Mouse (Mus musculus): ENCODE results near the gene Rnf111. TPM values are rescaled to one million over a fixed set of nuclear protein-coding genes. Genes with fewer than 3 reads are reported as not detected.
A peak's percentile ranks its signal among the peaks of the same experiment; 100 is the strongest.

Rnf111 gene
- total RNA-seq, 2 experiments from 2014 or later, result 34.3 to 35.8 TPM

DNA sequence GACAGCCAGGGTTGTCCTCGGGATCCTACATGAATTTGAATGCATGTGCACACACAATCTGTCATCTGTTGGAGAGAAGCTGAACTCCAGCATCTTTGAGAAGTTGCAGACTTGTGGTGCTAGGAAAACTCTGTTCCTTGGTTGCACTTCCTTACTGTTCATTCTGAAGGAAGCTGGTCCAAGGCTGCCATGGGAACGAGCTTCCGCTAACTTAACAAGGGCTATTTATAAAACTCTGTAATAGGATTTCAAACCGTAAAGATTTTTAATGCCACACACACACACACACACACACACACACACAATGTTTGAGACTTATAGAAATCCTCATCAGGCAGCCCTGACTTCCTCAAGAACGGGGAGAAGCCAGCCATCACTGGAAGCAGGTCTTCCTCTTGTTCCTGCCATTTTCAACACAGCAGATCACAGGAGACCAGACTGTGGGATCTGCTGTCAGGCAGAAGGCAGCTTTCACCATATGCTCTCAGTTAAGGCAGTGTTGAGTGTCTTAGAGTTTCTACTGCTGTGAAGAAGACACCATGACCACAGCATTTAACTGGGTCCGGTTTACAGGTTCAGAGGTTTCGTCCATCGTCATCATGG, 101.5 kb downstream of the Rnf111 start:
- DNase-seq (ENCODE audit: low spot score in 2 of 2), result no peak

- no peak for DNase-seq (ENCODE audit: low spot score in 2 of 2)
Observed at GRCm38 (mm10) chr9:70396083-70396482, 107.4 kb downstream of the Rnf111 start.

GRCm38 (mm10) chr9:70395617-70396016, 107.9 kb downstream of the Rnf111 start:
- peak in 1 of 2 experiments; percentile 27 for DNase-seq (ENCODE audit: low spot score in 2 of 2)

- peak; percentile 60 to 70 for DNase-seq (ENCODE audit: low spot score in 2 of 2)
Observed at GRCm38 (mm10) chr9:70392563-70392907, 111.0 kb downstream of the Rnf111 start.

DNA sequence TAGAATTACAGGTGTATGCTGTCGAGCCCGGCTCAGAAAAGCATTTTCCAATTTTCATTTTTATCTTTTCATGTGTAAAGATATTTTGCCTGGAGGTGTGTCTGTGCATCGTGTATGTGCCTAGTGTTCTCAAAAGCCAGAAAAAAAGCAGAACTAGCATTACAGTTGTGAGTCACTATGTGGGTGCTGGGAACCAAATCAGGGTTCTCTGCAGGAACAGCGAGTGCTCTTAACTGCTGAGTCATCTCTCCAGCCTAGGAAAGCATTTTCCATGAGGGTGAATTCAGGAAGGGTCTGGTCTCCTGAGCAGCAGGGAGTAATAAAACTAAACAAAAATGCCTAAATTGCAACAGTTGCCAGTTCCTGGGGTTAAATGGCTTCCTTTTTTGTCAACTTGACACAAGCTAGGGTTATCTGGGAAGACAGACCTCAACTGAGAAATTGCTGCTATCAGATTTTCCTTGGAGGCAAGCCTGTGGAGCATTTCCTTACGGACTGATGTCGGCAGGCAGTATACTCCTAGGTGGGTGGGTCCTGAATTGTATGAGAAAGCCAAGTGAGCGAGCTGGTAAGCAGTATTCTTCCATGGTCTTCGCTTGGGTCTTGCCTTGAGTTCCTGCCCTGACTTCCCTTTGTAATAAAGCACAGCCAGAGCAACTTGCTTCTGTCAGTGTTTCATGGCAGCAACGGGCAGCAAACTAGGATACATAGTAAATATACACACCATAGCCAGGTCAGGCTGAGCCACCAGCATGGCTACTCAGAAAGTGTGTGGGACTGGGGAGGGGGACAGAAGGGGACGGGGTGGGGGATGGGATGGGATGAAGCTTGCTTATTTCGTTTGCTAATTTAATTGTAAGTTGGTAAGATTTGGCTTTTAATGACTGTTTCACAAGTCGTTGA, 111.6 kb downstream of the Rnf111 start:
- no peak for DNase-seq (ENCODE audit: low spot score in 2 of 2)

DNA sequence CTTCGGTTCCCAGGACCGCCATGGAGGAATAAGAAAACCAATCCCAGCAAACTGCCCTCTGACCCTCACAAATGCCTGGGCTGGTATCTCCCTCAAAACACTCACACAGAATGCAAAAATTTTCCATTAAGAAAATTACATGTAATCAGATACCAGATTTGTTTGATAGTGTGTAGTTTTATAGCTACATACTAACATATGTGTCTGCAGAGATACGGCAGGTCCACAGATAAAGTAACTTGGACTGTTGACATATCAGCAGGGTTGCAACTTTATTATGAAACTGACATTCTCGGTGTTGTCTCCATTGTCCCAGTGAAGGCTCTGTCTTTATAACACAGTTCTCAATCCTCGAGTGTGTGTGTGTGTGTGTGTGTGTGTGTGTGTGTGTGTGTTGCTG, 112.5 kb downstream of the Rnf111 start:
- no peak for DNase-seq (ENCODE audit: low spot score in 2 of 2)

GRCm38 (mm10) chr9:70389548-70389947, 114.0 kb downstream of the Rnf111 start:
- no peak for DNase-seq (ENCODE audit: low spot score in 2 of 2)

- no peak for DNase-seq (ENCODE audit: low spot score in 2 of 2)
Observed at GRCm38 (mm10) chr9:70387410-70388119, 116.0 kb downstream of the Rnf111 start.

DNA sequence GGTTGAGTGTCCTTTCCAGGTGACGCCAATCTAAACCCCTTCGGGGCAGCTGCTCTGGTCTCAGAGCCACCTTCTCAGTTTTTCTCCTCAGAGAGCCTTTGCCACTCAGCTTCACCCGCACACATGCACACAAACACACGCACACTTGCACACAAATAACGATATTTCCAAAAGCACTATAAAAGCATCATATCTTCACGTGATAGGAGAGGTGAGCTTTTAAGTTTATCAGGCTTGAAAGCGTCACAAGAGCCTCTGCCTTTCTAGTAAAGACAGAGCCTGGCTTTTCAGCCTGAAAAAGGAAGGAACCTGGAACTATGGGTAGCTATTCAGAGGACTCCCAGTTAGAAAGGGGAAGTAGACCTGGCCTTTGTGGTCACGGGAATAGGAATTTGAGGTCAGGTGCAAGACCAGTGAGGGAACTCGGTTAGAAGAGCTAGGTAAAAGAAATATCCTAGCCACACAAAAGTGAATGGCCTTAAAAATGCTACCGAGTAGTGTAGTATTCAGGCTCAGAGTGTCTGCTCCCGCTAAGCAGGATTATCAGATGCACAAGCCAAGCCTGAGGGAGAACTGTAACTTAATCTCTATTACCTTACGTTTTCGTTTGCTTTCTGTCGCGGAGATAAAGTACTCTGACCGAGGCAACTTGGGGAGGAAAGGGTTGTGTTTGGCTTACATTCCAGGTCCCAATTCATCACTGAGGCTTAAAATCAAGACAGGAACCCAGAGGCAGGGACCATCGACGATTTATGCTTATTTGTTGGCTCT, 118.4 kb downstream of the Rnf111 start:
- no peak for DNase-seq (ENCODE audit: low spot score in 2 of 2)

GRCm38 (mm10) chr9:70384494-70384893, 119.0 kb downstream of the Rnf111 start:
- no peak for DNase-seq (ENCODE audit: low spot score in 2 of 2)

DNA sequence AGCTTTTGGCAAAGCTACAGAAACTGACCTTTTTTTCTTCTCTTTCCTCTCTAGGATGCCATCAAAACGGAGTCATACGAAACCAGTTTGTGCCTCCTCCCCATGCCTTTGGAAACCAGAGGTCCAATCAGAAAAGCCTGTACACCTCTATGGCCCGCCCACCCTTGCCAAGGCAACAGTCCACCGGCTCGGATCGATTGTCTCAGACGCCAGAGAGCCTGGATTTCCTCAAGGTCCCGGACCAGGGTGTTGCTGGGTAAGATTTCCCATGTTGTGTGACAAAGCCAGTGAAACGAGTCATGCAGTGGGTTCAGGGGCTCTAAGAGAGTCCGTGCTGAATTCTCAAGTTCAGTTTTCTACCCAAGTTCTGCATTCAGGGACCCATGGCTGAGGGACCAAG, 119.8 kb downstream of the Rnf111 start:
- DNase-seq (ENCODE audit: low spot score in 2 of 2), result no peak

- peak in 1 of 2 experiments; percentile 12 for DNase-seq (ENCODE audit: low spot score in 2 of 2)
Observed at GRCm38 (mm10) chr9:70382091-70382490, 121.4 kb downstream of the Rnf111 start.

DNA sequence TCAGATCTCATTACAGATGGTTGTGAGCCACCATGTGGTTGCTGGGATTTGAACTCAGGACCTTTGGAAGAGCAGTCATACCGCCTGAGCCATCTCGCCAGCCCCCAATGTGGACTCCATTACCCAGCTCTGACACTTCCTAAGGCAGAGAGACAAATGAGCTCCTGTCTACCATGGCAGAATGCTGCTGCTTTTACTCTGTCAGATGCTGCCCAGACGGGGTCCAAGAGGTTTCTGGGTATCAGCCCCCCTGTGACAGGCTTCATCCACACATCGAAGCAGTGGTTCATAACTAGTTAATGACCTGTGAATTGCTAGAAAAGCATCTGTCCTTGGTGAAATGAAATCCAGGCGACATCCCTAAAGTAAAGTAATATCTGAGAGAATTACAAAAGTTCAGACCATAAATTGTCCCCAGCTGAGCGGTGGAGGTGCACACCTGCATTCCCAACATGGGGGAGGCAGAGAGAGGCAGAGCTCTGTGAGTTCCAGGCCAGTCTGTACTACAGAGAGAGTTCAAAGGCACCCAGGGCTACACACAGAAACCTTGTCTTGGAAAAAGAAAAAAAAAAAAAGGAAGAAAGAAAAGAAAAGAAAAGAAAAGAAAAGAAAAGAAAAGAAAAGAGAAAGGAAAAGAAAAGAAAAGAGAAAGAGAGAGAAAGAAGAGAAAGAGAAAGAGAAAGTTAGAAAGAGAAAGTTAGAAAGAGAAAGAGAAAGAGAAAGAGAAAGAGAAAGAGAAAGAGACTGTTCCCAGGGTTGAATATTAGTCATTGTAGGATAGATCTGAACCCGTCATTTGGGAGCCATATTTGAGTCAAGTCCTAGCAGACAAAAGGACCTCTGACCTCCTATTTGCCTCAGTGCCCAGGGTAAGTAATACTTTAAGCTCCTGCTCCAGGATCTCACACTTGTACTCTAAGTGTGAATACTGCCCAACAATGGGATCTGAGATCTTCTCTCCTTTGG, 123.7 kb downstream of the Rnf111 start:
- no peak for DNase-seq (ENCODE audit: low spot score in 2 of 2)

Small RNA genes lying within 50 kb of the gene (microRNA-seq; reads per million reads assigned to microRNA genes)
- 0.59 to 1.8 reads per million in 2 experiments for gene Mir5626

Other genes starting within 250 kb of the Rnf111 start
- gene Ccnb2, start 82.2 kb downstream of the Rnf111 start, total RNA-seq (2021), result 1 to 10 TPM; 4.0 to 5.5 TPM
- gene Sltm, start 39.0 kb upstream of the Rnf111 start, total RNA-seq (2021), result 10 to 100 TPM; 48.4 to 60.3 TPM
- gene Gm10642, start 152.5 kb upstream of the Rnf111 start, total RNA-seq (2021), result 1 to 10 TPM; 1.3 to 1.7 TPM
- 10 to 100 TPM; 34.5 to 38.3 TPM for gene Mindy2, start 153.4 kb upstream of the Rnf111 start, total RNA-seq (2021)
- 10 to 100 TPM; 77.1 to 79.6 TPM for gene Adam10, start 175.3 kb upstream of the Rnf111 start, total RNA-seq (2021)